Mouse (Mus musculus): ENCODE measurements at regions not wholly inside any gene's neighbourhood (a gene's known extent, or its start where the extent isn't known, plus 50 kb on each side); places are given as distances from the start of the nearest gene placed in this dataset.

DNA sequence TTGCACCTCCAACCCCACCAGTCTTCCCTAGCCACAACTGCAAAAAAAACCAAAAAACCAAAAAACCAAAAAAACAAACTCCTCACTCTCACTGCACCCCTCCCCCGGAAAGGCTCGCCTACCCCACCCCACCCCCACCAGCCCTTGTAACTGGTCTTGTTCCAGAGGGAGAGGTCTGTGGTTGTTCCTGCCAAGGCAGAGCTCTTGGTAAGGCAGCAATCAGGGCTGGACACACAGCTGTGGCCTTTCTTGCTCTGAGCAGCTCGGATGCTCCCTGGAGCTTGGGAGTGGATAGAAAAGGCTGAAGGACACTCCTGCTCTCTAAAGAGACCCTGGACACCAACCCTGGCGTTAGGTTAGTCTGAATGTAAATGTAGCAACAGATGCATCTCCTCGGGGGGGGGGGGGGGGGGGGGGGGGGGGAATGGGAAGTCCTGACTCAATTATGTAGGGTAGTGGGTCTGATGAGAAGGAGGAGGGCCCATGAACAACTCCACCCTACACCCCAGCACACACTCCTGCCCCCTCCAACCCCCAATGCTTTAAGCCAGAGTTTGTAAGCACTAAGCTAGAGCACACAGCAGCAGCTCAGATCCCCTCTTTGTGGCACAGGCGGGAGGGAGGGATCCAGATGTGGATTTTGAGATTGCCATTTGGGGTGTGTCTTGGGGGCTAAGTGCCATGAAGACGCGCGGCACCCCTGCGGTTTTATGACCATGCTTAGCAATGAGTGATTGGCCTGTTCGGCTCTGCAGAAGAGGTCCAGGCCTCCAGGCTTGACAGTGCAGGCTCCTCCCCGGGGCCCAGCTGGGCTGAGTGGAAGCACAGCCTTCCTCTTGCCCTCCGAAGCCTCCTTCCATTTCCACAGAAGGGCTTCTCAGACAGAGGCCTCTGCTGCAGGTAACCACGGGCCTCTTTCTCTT, 121.0 kb upstream of the Dynlrb2 start:
- H3K4me1 ChIP-seq (ENCODE audit: control insufficient read depth, insufficient read depth, low read length), result peaks cover 6% of the 10 kb centered on the region
- no peaks in the 10 kb centered on the region for H3K27me3 ChIP-seq (ENCODE audit: control insufficient read depth, insufficient read depth, low read length)
- no peak overlapping the region for H3K4me3 ChIP-seq (ENCODE audit: low read length)
- no peak overlapping the region for H3K27ac ChIP-seq (ENCODE audit: low read length)
- H3K36me3 ChIP-seq (ENCODE audit: control insufficient read depth, insufficient read depth), result no peaks in the 10 kb centered on the region
- H3K9ac ChIP-seq (ENCODE audit: low read length), result no peak overlapping the region
- no peaks in the 10 kb centered on the region; the same call in 1 of the 2 replicates for H3K9me3 ChIP-seq (replicated peaks; ENCODE audit: control insufficient read depth, low read length)
- ATAC-seq (replicated peaks; ENCODE audit: extremely low read depth, insufficient read depth, low FRiP score), result no peak
- no peak overlapping the region for H3K4me2 ChIP-seq (ENCODE audit: low read depth, low read length)
- WGBS, result 44% methylated on average over 13 of the region's 14 CpGs

DNA sequence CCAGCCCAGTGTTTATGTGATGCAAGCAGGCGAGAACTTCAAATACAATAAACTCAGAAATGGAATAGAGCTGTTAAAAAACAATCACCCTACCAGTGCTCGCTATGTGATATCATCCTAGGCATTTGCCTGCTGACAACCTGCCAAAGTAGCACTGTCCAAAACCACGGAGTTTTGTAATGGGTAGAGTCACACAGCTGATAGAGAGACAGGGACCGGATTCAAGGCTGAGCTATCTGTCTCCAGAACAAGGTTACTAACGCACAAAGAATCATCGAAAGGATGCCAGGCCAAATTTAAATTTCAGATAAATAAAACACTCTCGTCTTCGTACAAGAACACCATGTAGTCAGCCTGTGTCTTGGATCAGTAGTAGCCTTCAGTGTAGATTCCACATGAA, 121.7 kb upstream of the Dynlrb2 start:
- no peak for ATAC-seq (replicated peaks; ENCODE audit: extremely low read depth, insufficient read depth, low FRiP score)

DNA sequence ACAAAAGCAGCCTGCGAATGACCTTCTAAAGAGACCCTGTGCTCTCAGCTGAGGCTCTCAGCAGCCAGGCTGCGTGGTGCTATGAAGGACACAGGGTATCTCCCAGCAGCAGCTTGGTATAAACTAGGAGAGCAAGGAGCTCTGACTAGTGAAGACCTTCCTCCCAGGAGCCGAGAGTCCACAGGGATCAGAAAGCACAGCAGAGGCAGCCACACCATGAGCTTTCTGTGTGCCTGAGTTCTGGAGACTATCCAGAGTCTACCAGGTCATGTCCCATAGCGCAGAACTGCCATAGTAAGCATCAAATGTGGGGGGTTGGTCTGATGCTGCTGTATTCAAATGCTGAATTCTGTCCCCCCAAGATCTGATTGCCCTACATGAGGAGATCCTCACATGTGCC, 124.2 kb upstream of the Dynlrb2 start:
- ATAC-seq (replicated peaks; ENCODE audit: extremely low read depth, insufficient read depth, low FRiP score), result no peak
- no peak overlapping the region for H3K4me2 ChIP-seq (ENCODE audit: low read depth, low read length)
- H3K27ac ChIP-seq (ENCODE audit: low read length), result no peak overlapping the region
- 79% methylated on average over 4 of the region's 4 CpGs for WGBS
- H3K36me3 ChIP-seq (ENCODE audit: control insufficient read depth, insufficient read depth), result no peaks in the 10 kb centered on the region
- no peak overlapping the region for H3K4me3 ChIP-seq (ENCODE audit: low read length)
- peaks cover 6% of the 10 kb centered on the region for H3K4me1 ChIP-seq (ENCODE audit: control insufficient read depth, insufficient read depth, low read length)
- no peak overlapping the region for H3K9ac ChIP-seq (ENCODE audit: low read length)
- peaks cover 4% of the 10 kb centered on the region for H3K9me3 ChIP-seq (replicated peaks; ENCODE audit: control insufficient read depth, low read length)
- no peaks in the 10 kb centered on the region for H3K27me3 ChIP-seq (ENCODE audit: control insufficient read depth, insufficient read depth, low read length)

More for the DNA sequence above, 121.7 kb upstream of the Dynlrb2 start:
- Histone ChIP-seq H3K9me3 (replicated peaks; ENCODE audit: control insufficient read depth, low read length) (no peaks in the 10 kb centered on the region; the same call in 1 of the 2 replicates), H3K36me3 (ENCODE audit: control insufficient read depth, insufficient read depth) (no peaks in the 10 kb centered on the region), H3K9ac (ENCODE audit: low read length) (no peak overlapping the region), H3K4me3 (ENCODE audit: low read length) (no peak overlapping the region), H3K4me2 (ENCODE audit: low read depth, low read length) (no peak overlapping the region), H3K27me3 (ENCODE audit: control insufficient read depth, insufficient read depth, low read length) (no peaks in the 10 kb centered on the region), H3K27ac (ENCODE audit: low read length) (no peak overlapping the region), H3K4me1 (ENCODE audit: control insufficient read depth, insufficient read depth, low read length) (peaks cover 6% of the 10 kb centered on the region)
- WGBS, result 66% methylated on average over 8 of the region's 8 CpGs

DNA sequence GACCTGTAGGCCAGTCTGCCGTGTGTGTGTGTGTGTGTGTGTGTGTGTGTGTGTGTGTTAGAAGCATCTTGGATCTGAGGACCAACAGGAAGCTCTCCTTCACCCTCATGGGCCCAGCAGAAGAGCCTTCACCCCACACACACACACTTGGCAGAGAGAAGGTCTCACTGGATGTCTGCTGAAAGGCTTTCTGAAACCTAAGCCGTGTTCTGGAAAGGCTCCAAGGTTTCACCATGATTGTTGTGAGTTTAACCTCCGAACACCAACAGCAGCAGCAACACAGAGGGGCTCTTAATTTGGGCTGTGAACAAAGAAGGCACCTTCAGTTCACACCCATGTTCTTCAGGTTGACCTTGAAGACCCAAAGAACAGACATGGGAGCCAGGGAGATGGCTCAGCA, 124.9 kb upstream of the Dynlrb2 start:
- Histone ChIP-seq H3K27ac (ENCODE audit: low read length) (no peak overlapping the region), H3K9ac (ENCODE audit: low read length) (no peak overlapping the region), H3K4me3 (ENCODE audit: low read length) (no peak overlapping the region), H3K36me3 (ENCODE audit: control insufficient read depth, insufficient read depth) (no peaks in the 10 kb centered on the region), H3K4me1 (ENCODE audit: control insufficient read depth, insufficient read depth, low read length) (peaks cover 6% of the 10 kb centered on the region), H3K27me3 (ENCODE audit: control insufficient read depth, insufficient read depth, low read length) (no peaks in the 10 kb centered on the region), H3K9me3 (replicated peaks; ENCODE audit: control insufficient read depth, low read length) (peaks cover 4% of the 10 kb centered on the region), H3K4me2 (ENCODE audit: low read depth, low read length) (no peak overlapping the region)
- 28% methylated on average over 3 of the region's 3 CpGs for WGBS
- no peak; the same call in 1 of the 2 replicates for ATAC-seq (replicated peaks; ENCODE audit: extremely low read depth, insufficient read depth, low FRiP score)

DNA sequence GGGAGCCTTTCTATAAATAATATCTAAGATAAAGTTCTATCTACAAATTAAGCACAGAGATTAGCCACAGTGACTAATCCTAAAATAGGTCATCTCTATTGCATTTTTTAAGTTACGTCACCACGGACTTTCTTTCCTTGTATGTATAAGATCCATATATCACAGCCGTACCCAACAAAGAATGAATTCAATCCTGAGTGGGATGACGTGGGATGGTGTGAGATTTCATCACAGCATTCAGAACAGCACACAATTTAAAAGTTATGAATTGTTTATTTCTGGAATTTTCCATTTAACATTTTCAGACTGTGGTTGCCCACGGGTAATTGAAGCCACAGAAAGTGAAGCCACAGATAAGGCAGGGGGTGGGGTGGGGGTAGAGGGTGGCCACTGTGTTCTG, 129.0 kb upstream of the Dynlrb2 start:
- Histone ChIP-seq H3K36me3 (ENCODE audit: control insufficient read depth, insufficient read depth) (no peaks in the 10 kb centered on the region), H3K9ac (ENCODE audit: low read length) (no peak overlapping the region), H3K27me3 (ENCODE audit: control insufficient read depth, insufficient read depth, low read length) (no peaks in the 10 kb centered on the region), H3K4me2 (ENCODE audit: low read depth, low read length) (no peak overlapping the region), H3K4me1 (ENCODE audit: control insufficient read depth, insufficient read depth, low read length) (peaks cover 14% of the 10 kb centered on the region), H3K27ac (ENCODE audit: low read length) (no peak overlapping the region), H3K4me3 (ENCODE audit: low read length) (no peak overlapping the region), H3K9me3 (replicated peaks; ENCODE audit: control insufficient read depth, low read length) (peaks cover 4% of the 10 kb centered on the region; the same call in 1 of the 2 replicates)
- WGBS, result 48% methylated on average over 5 of the region's 5 CpGs
- no peak for ATAC-seq (replicated peaks; ENCODE audit: extremely low read depth, insufficient read depth, low FRiP score)

DNA sequence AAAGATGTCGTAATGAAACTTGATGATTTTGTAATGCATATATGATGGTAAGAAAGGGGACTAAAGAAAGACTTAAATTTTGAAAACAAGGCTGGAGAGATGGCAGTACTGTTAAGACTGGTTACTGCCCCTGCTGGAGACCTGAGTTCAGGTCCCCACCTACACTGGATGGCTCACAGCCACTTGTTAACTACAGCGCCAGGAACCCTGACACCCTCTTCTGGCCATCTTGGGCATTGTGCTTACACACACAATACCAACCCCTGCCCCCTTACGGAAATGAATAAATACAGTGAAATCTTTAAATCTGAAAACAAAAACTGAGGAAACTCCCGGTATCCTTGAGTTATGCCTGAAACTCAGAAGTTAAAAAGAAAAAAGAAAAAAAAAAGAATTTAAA, 131.7 kb upstream of the Dynlrb2 start:
- Histone ChIP-seq H3K9me3 (replicated peaks; ENCODE audit: control insufficient read depth, low read length) (peaks cover 4% of the 10 kb centered on the region; the same call in 1 of the 2 replicates), H3K27ac (ENCODE audit: low read length) (no peak overlapping the region), H3K27me3 (ENCODE audit: control insufficient read depth, insufficient read depth, low read length) (no peaks in the 10 kb centered on the region), H3K36me3 (ENCODE audit: control insufficient read depth, insufficient read depth) (no peaks in the 10 kb centered on the region), H3K4me1 (ENCODE audit: control insufficient read depth, insufficient read depth, low read length) (peaks cover 8% of the 10 kb centered on the region), H3K9ac (ENCODE audit: low read length) (no peak overlapping the region), H3K4me3 (ENCODE audit: low read length) (no peak overlapping the region), H3K4me2 (ENCODE audit: low read depth, low read length) (no peak overlapping the region)
- 72% methylated on average over 4 of the region's 4 CpGs for WGBS
- ATAC-seq (replicated peaks; ENCODE audit: extremely low read depth, insufficient read depth, low FRiP score), result no peak

DNA sequence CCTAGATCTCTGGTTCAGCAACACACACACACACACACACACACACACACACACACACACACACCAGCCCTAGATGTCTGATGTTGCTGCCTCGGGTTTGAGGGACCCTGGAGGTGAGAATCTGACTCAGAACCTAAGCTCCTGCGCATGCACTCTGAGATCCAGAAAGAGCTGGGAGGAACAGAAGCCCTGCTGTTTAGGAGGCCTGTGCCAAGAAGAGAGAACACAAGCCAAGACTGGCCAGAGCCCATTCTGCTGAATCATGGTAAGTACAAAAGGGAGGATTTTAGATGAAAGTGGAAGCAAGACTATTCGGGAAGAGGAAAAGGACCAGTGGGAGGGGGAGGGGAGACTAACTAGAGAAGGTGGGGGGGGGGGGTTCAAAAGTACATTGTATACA, 132.2 kb upstream of the Dynlrb2 start:
- H3K36me3 ChIP-seq (ENCODE audit: control insufficient read depth, insufficient read depth), result no peaks in the 10 kb centered on the region
- H3K27ac ChIP-seq (ENCODE audit: low read length), result no peak overlapping the region
- WGBS, result 31% methylated on average over 3 of the region's 3 CpGs
- peaks cover 8% of the 10 kb centered on the region for H3K4me1 ChIP-seq (ENCODE audit: control insufficient read depth, insufficient read depth, low read length)
- H3K9ac ChIP-seq (ENCODE audit: low read length), result no peak overlapping the region
- peaks cover 3% of the 10 kb centered on the region; the same call in 1 of the 2 replicates for H3K9me3 ChIP-seq (replicated peaks; ENCODE audit: control insufficient read depth, low read length)
- peak; percentile 41 for ATAC-seq (replicated peaks; ENCODE audit: extremely low read depth, insufficient read depth, low FRiP score)
- no peaks in the 10 kb centered on the region for H3K27me3 ChIP-seq (ENCODE audit: control insufficient read depth, insufficient read depth, low read length)
- H3K4me3 ChIP-seq (ENCODE audit: low read length), result no peak overlapping the region
- H3K4me2 ChIP-seq (ENCODE audit: low read depth, low read length), result no peak overlapping the region

DNA sequence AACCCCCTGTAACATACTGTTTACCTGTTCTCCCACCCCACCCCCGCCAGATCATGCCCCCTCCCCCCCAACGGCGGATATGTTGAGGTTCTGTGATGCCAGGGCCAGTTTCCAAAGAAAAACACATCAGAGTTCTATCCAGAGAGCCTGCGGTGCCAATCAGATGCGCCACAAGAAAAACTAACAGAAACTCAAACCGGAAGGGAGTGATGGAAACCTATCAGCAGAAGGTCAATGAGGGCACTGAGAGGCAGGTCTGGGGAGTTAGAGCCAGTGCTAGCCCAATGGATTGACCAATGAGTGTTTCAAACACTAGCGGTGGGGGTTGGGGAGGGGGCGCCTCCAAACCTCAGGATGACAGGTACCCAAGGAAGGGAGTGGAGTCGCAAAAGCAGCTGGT, 132.7 kb upstream of the Dynlrb2 start:
- peaks cover 8% of the 10 kb centered on the region for H3K4me1 ChIP-seq (ENCODE audit: control insufficient read depth, insufficient read depth, low read length)
- no peaks in the 10 kb centered on the region for H3K36me3 ChIP-seq (ENCODE audit: control insufficient read depth, insufficient read depth)
- H3K4me3 ChIP-seq (ENCODE audit: low read length), result no peak overlapping the region
- no peaks in the 10 kb centered on the region for H3K27me3 ChIP-seq (ENCODE audit: control insufficient read depth, insufficient read depth, low read length)
- H3K9me3 ChIP-seq (replicated peaks; ENCODE audit: control insufficient read depth, low read length), result no peaks in the 10 kb centered on the region
- no peak overlapping the region for H3K4me2 ChIP-seq (ENCODE audit: low read depth, low read length)
- H3K27ac ChIP-seq (ENCODE audit: low read length), result no peak overlapping the region
- ATAC-seq (replicated peaks; ENCODE audit: extremely low read depth, insufficient read depth, low FRiP score), result no peak
- H3K9ac ChIP-seq (ENCODE audit: low read length), result no peak overlapping the region
- 60% methylated on average over 9 of the region's 9 CpGs for WGBS

DNA sequence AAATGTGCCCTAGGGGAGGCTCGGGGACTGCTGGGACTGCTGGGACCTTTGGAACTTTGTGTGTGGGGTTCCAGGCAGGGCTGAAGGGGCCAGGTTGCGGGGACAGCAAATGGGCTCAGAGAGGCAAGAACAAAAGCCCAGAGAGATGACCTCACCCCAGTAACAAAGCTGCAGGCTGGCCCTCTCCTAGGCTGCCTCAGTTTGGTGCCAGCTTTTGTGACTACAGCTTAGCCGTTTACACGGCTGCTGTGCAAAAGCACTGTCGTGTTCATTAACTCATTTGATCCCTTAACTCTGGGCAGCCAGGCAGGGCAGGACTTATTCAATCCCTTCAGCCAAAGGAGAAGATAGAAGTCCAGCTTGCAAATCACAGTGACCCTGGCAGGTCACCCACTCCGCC, 137.3 kb upstream of the Dynlrb2 start:
- no peak overlapping the region for H3K27ac ChIP-seq (ENCODE audit: low read length)
- no peak overlapping the region for H3K4me3 ChIP-seq (ENCODE audit: low read length)
- no peaks in the 10 kb centered on the region for H3K9me3 ChIP-seq (replicated peaks; ENCODE audit: control insufficient read depth, low read length)
- no peaks in the 10 kb centered on the region for H3K36me3 ChIP-seq (ENCODE audit: control insufficient read depth, insufficient read depth)
- H3K9ac ChIP-seq (ENCODE audit: low read length), result no peak overlapping the region
- ATAC-seq (replicated peaks; ENCODE audit: extremely low read depth, insufficient read depth, low FRiP score), result no peak
- 0 out of 2 replicates have a peak, but pooled peaks cover 2% of the 10 kb centered on the region for H3K27me3 ChIP-seq (ENCODE audit: control insufficient read depth, insufficient read depth, low read length)
- H3K4me1 ChIP-seq (ENCODE audit: control insufficient read depth, insufficient read depth, low read length), result peaks cover 6% of the 10 kb centered on the region
- H3K4me2 ChIP-seq (ENCODE audit: low read depth, low read length), result no peak overlapping the region
- whole genome bisulfite sequencing, result 48% methylated on average over 6 of the region's 6 CpGs

Data from heart, embryonic 16.5 days (tissue).